Mouse (Mus musculus): ENCODE data around the gene D10Jhu81e. TPM values are rescaled to one million over a fixed set of nuclear protein-coding genes. Genes with fewer than 3 reads are reported as not detected.
A peak's percentile ranks its signal among the peaks of the same experiment; 100 is the strongest.
"Not testable (repeated sequence)": the region's sequence is repeated elsewhere in the genome, so short reads cannot be mapped to it uniquely, and the experiment has no call there.

D10Jhu81e gene
- total RNA-seq, 2 experiments from 2014 or later: 109 to 115 TPM

GRCm38 (mm10) chr10:78138812-78139523, 30.6 kb downstream of the D10Jhu81e start:
- DNase-seq (ENCODE audit: low spot score in 2 of 2): peak; percentile 45 to 59
- intact Hi-C loops (cut with DNase I): no loop called here

DNA sequence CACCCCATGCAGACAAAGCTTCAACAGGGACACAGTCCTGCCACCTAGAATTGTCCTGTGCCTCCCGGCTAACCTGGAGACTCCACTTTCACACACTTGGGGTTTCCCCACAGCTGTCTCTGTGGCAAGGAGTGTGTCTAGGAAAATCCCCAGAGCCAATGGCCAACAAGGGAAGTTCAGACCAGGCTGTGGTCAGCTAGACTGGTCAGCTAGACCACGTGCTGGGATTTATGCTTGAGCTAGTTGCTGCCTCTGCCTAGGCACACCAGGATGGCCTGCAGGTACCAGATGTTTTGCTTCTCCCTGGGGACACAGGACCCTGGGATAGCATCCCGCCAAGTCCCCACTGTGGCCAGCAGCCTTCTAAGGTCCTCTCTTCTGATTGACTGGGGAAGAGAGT, 32.4 kb downstream of the D10Jhu81e start:
- intact Hi-C loops (cut with DNase I): no loop called here
- no peak for DNase-seq (ENCODE audit: low spot score in 2 of 2)

GRCm38 (mm10) chr10:78135947-78136346, 33.6 kb downstream of the D10Jhu81e start:
- intact Hi-C loops (cut with DNase I): no loop called here

DNA sequence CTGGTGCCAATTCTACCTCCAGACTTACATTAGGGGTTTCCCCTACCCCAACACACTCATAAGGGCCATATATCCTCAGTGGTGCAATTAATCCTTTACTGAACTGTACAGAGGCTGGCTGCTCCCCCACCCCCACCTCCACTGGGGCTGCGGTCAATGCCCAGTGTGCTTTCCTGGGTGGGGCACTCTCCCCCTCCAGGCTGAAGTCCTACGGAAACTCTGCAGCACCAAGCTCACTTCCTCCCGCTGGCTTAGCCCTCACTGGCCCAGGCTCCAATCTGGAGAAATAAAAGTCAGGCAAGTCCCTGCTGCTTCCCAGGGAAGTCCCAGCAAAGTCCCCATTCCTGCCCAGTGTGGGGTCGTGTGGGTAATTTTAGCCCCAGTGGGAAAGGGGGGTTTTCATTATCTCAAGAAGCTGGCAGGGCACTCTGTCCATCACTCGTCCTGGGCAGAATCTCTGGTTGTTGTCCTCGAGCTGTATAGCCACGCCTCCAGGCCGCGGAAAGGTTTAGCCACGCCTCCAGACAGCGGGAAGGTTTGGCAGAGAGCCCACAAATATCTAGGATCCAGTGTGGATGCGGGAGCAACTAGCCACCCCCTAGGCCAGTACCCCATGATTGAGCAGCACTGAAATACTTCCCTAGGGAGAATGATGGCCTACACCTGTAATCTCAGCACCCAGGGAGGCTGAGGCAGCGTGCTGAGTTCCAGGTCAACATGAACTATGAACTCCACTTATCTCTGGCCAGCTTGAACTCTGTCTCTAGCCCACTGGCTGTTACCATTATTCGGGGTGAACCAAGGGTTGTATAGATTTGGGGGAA, 34.4 kb downstream of the D10Jhu81e start:
- DNase-seq (ENCODE audit: low spot score in 2 of 2): no peak
- intact Hi-C loops (cut with DNase I): no loop called here

More at GRCm38 (mm10) chr10:78135947-78136346, 33.6 kb downstream of the D10Jhu81e start:
- DNase-seq (ENCODE audit: low spot score in 2 of 2): no peak

- intact Hi-C loops (cut with DNase I): no loop called here
- no peak for DNase-seq (ENCODE audit: low spot score in 2 of 2)
Measured at GRCm38 (mm10) chr10:78134400-78134799, 35.2 kb downstream of the D10Jhu81e start.

GRCm38 (mm10) chr10:78129998-78130397, 39.6 kb downstream of the D10Jhu81e start:
- DNase-seq (ENCODE audit: low spot score in 2 of 2): no peak
- intact Hi-C loops (cut with DNase I): no loop called here

- no peak for DNase-seq (ENCODE audit: low spot score in 2 of 2)
- intact Hi-C loops (cut with DNase I): no loop called here
Measured at GRCm38 (mm10) chr10:78129423-78129822, 40.2 kb downstream of the D10Jhu81e start.

DNA sequence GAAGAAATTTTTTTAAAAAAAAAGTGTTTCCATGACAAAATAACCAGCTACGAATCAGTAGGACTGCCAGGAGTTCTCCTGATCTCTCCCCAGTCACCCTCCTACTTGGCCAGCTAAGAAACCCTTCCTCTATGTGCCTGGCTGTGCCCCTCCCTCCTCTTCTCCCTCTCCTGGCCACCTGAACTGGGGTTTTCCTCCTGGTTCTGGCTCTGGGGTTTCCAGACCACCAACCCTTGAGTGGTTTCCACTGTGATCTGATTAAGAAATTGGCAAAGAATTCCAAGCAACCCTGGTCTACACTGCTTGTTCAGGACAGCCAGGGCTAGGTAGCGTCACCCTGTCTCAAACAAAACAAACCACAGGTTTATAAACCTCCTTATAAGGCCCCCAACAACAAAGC, 40.9 kb downstream of the D10Jhu81e start:
- DNase-seq (ENCODE audit: low spot score in 2 of 2): no peak
- intact Hi-C loops (cut with DNase I): no loop called here

GRCm38 (mm10) chr10:78127931-78128330, 41.7 kb downstream of the D10Jhu81e start:
- DNase-seq (ENCODE audit: low spot score in 2 of 2): no peak
- intact Hi-C loops (cut with DNase I): no loop called here

DNA sequence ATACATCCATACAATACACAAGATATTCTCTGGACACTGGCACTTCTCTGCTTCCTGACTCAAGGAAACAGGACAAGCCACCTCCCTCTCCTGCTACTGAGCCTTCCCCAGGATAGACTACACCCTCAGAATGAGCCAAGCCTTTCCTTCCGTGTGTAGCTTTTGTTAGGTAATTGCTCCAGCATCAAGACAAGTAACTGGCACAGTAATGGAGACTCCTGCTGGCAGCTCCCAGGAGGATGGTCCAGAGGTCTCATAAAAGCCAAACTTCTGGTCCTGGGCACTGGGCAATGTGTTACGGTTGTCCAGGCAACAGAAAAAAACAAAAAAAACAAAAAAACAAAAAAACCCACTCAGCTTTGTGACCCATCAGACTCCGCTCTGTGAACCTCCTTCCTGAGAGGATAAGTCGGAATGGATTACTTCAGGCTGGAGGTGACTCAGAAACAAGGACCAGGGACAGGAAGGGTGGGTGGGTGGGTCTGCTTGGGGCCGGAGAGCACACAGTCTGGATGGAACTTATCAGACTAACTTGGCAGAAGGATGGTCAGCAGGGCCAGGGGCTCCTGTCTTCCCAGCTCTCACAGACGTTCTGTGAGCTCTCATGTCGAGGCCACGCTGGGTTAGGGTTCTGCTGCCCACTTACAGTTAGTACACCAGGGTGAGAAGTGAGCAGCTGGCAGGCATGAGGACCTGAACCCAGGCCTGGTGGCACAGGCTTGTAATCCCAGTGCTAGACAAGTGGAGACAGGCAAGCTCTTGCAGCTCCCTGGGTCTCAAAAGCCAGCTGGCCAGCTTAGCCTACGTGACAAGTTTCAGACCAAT, 42.3 kb downstream of the D10Jhu81e start:
- no peak for DNase-seq (ENCODE audit: low spot score in 2 of 2)
- intact Hi-C loops (cut with DNase I): no loop called here

DNA sequence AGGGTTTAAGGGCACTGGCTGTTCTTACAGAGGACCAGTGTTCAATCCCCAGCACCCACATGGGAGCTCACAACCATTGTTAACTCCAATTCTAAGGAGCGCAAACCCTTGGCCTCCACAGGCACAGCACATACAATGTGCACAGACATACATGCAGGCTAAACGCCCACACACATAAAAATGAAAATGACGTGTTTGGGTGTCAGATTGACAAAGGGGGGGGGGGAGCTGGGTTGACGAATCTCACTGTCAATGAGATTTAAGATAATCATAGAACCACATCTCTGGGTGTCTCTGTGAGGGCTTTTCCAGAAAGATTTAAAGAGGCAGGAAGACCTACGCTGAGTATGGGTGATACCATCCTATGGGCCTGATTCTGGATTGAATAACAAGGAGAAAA, 43.3 kb downstream of the D10Jhu81e start:
- intact Hi-C loops (cut with DNase I): no loop called here

DNA sequence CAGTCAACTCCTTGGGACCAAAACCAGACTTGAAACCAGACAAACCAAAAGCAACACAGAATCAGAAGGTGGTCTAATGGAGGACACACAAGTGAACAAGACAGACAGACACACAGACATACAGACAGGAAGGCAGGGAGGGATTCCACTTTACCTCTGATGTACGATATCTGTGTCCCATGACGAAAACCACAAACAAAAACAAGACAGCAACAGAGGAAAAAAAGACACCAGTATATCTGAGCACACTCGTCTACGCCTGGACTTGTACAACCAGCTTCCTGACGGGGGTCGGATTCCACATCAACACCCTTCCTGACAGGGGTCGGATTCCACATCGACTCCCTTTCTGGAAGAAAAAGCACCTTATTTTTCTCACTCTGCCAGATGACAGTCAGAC, 44.5 kb downstream of the D10Jhu81e start:
- intact Hi-C loops (cut with DNase I); DNase-seq (ENCODE audit: low spot score in 2 of 2): not testable (repeated sequence)

More for the DNA sequence above, 43.3 kb downstream of the D10Jhu81e start:
- DNase-seq (ENCODE audit: low spot score in 2 of 2): no peak

DNA sequence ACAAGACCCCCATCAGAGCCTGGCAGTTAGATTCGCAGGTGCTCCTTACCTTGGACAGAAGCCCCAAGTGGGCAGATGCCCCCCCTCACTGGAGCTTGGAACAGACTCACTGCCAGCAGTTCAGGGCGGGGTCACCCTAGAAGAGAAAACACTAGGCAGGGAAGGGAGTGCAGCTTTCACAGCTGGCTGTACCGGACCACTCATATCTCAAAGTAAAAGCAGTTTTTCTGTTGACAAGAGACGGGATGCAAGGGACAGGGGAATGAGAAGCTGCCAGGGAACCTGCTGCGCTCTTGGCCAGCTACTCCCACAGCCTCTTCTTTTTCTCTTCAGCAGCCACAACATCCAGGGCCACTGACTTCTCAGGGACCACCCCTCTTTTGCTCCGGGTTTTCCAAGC, 45.4 kb downstream of the D10Jhu81e start:
- intact Hi-C loops (cut with DNase I); DNase-seq (ENCODE audit: low spot score in 2 of 2): not testable (repeated sequence)

DNA sequence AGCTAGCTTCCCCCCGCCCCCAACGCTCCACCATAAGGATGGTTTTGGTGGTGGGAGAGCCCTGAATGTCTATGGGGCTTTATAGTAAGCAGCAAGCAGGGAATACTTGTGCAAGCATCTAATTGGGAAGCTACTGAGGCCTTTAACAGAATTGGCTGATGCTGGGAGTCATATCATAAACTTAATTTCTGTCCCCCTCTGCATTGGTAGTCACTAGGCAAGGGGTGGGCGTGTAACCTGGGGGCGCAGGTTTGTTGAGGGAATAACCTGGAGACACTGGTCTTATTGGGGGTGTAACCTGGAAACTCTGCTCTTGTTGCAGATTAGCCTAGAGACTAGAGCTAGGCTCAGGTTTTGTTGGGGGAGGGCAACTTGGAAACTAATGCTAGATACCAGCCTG, 50.2 kb downstream of the D10Jhu81e start:
- no peak for DNase-seq (ENCODE audit: low spot score in 2 of 2)
- intact Hi-C loops (cut with DNase I): no loop called here

GRCm38 (mm10) chr10:78115153-78115552, 54.4 kb downstream of the D10Jhu81e start:
- no peak for DNase-seq (ENCODE audit: low spot score in 2 of 2)
- intact Hi-C loops (cut with DNase I): no loop called here

DNA sequence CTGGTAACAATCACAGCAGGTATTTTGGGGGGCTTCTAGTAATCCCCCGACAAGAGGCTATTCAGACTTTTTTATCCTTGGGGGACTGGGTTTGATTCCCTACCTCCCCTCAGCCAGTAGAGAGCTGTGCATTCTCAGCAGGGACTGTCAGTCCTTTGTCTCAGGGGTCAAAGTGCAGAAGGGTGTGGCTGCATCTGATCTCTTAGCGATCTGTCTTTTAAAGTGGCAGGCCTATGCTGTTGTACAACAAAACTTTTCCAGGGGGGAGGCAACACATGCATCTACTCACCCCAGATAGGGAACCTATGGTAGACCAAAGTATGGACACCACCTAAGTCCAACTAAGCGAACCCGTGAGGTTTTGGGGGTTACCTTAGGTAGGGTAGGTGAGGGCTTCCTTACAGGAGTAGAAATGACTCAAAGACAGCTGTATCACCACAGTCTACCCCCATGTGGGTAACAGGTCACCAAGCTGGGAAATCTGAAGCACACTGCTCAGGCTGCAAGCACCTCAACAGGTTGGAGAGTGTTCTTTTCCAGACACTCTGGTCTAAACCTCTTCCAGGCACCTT, 55.0 kb downstream of the D10Jhu81e start:
- intact Hi-C loops (cut with DNase I): no loop called here
- DNase-seq (ENCODE audit: low spot score in 2 of 2): no peak

Measured in left cerebral cortex, postnatal 14 days (tissue).